Mouse (Mus musculus) midbrain, postnatal 0 days (tissue): ENCODE measurements around the gene Dlec1. TPM values are rescaled to one million over a fixed set of nuclear protein-coding genes. Genes with fewer than 3 reads are reported as not detected.
A peak's percentile ranks its signal among the peaks of the same experiment; 100 is the strongest.

Experiments
- ATAC-seq: fragments of 200-750 bp; cut with Nextera tagmentation; 2 replicates; pipeline ENCODE4 v1.8.0; 2017; ENCODE audit warnings: moderate number of reproducible peaks, mild to moderate bottlenecking, moderate TSS enrichment, moderate library complexity; ENCODE audit not compliant: low FRiP score
- DNase-seq: peaks from one replicate; pipeline ENCODE4 v3.0.0-alpha.2; 2015; ENCODE audit warnings: low spot score
- H3K27ac ChIP-seq: fragments of 300-500 bp; sonication (generic); 2 replicates; pipeline ENCODE4 v1.5.1; 2014; ENCODE audit warnings: low read depth, mild to moderate bottlenecking, low read length, mixed read lengths
- H3K27me3 ChIP-seq: fragments of 300-500 bp; sonication (generic); 2 replicates; pipeline ENCODE4 v1.6.1; 2014; ENCODE audit warnings: low read length, control low read depth, mixed read lengths; ENCODE audit not compliant: insufficient read depth
- H3K36me3 ChIP-seq: fragments of 300-500 bp; sonication (generic); 2 replicates; pipeline ENCODE4 v1.6.1; 2014; ENCODE audit warnings: low read length, control low read depth, mixed read lengths; ENCODE audit not compliant: insufficient read depth
- H3K4me1 ChIP-seq: fragments of 300-500 bp; sonication (generic); 2 replicates; pipeline ENCODE4 v1.6.1; 2014; ENCODE audit warnings: mild to moderate bottlenecking, control low read depth, antibody characterized with exemption, low read length, mixed read lengths; ENCODE audit not compliant: insufficient read depth
- H3K4me2 ChIP-seq: fragments of 300-500 bp; sonication (generic); 2 replicates; pipeline ENCODE4 v1.6.1; 2014; ENCODE audit warnings: low read depth, mild to moderate bottlenecking, low read length, mixed read lengths; ENCODE audit not compliant: poor library complexity, severe bottlenecking
- H3K4me3 ChIP-seq: fragments of 300-500 bp; sonication (generic); 2 replicates; pipeline ENCODE4 v1.5.1; 2014; ENCODE audit warnings: low read depth, mild to moderate bottlenecking, low read length, moderate library complexity
- H3K9ac ChIP-seq: fragments of 300-500 bp; sonication (generic); replicated peaks from 2 replicates; pipeline ENCODE4 v1.6.1; 2014; ENCODE audit warnings: mild to moderate bottlenecking, low read length, moderate library complexity, mixed read lengths; ENCODE audit not compliant: poor library complexity, severe bottlenecking
- H3K9me3 ChIP-seq: fragments of 300-500 bp; sonication (generic); 2 replicates; pipeline ENCODE4 v1.6.1; 2016; ENCODE audit warnings: low read length, control low read depth
- CTCF ChIP-seq: IDR thresholded peaks from 2 replicates; pipeline ENCODE4 v1.5.1; 2016; ENCODE audit warnings: antibody characterized with exemption, mild to moderate bottlenecking
- WGBS: fragments of 180-500 bp; shearing (Covaris S2); extraction: QIAGEN DNeasy Blood & Tissue Kit; methylation state at CpG from one replicate; pipeline ENCODE4 v1.1.7; 2014; 5-methylcytosine and 5-hydroxymethylcytosine counted together
- polyA plus RNA-seq: library from polyadenylated mRNA; unstranded; fragments of >200 nt; fragmentation: Nextera tagmentation; extraction: Ambion mirVana; gene quantifications from 2 replicates; pipeline ENCODE4 v1.2.1, GENCODE M21; 2015
- total RNA-seq: library from RNA; depleted of rRNA; stranded (reverse); fragments of >200 nt; gene quantifications from 2 replicates; pipeline ENCODE4 v1.2.3, GENCODE M21; 2014

Dlec1 gene
- total and polyA plus RNA-seq, 2 experiments from 2014 or later = 0.95 to 2.8 TPM

GRCm38 (mm10) chr9:119075685-119076084 is 26.6 kb upstream of the Dlec1 start:
- DNase-seq = no peak
- Histone ChIP-seq H3K36me3 (peaks cover 3% of the 10 kb centered on the region; the same call in 1 of the 2 replicates), H3K27ac (no peak overlapping the region), H3K4me2 (no peak overlapping the region), H3K9ac (no peak overlapping the region), H3K4me1 (no peaks in the 10 kb centered on the region), H3K9me3 (no peaks in the 10 kb centered on the region), H3K27me3 (no peaks in the 10 kb centered on the region), H3K4me3 (no peak overlapping the region)
- ATAC-seq = no peak
- WGBS = 76% methylated on average over 16 of the region's 16 CpGs
- TF ChIP-seq CTCF = no peak

GRCm38 (mm10) chr9:119080040-119080675 is 22.1 kb upstream of the Dlec1 start:
- no peak overlapping the region for H3K4me3 ChIP-seq
- no peaks in the 10 kb centered on the region for H3K27me3 ChIP-seq
- DNase-seq (no peak), ATAC-seq (no peak)
- H3K4me1 ChIP-seq = no peaks in the 10 kb centered on the region
- H3K9me3 ChIP-seq = no peaks in the 10 kb centered on the region
- no peak for TF ChIP-seq CTCF
- 91% methylated on average over 5 of the region's 5 CpGs for WGBS
- H3K36me3 ChIP-seq = peaks cover 12% of the 10 kb centered on the region; the same call in 1 of the 2 replicates
- no peak overlapping the region for H3K9ac ChIP-seq
- H3K4me2 ChIP-seq = no peak overlapping the region
- H3K27ac ChIP-seq = no peak overlapping the region

- Histone ChIP-seq H3K4me3 (no peak overlapping the region), H3K27ac (no peak overlapping the region), H3K36me3 (peaks cover 12% of the 10 kb centered on the region; the same call in 1 of the 2 replicates), H3K4me2 (no peak overlapping the region), H3K4me1 (no peaks in the 10 kb centered on the region), H3K27me3 (no peaks in the 10 kb centered on the region), H3K9me3 (no peaks in the 10 kb centered on the region), H3K9ac (0 out of 2 replicates have a peak overlapping the region, but pooled peaks have one; percentile 15)
- DNase-seq = peak; percentile 45
- peak; percentile 65; the same call in 1 of the 2 replicates for ATAC-seq
- no peak for TF ChIP-seq CTCF
- 5% methylated on average over 8 of the region's 8 CpGs for WGBS
Measured at GRCm38 (mm10) chr9:119082039-119082438, 20.2 kb upstream of the Dlec1 start.

GRCm38 (mm10) chr9:119082656-119083430 is 19.4 kb upstream of the Dlec1 start:
- 71% methylated on average over 7 of the region's 7 CpGs for WGBS
- TF ChIP-seq CTCF = no peak
- no peak overlapping the region for H3K4me2 ChIP-seq
- no peak overlapping the region for H3K9ac ChIP-seq
- peaks cover 12% of the 10 kb centered on the region; the same call in 1 of the 2 replicates for H3K36me3 ChIP-seq
- no peak overlapping the region for H3K4me3 ChIP-seq
- H3K4me1 ChIP-seq = peaks cover 2% of the 10 kb centered on the region; the same call in 1 of the 2 replicates
- ATAC-seq (no peak), DNase-seq (no peak)
- no peaks in the 10 kb centered on the region for H3K9me3 ChIP-seq
- no peaks in the 10 kb centered on the region for H3K27me3 ChIP-seq
- H3K27ac ChIP-seq = no peak overlapping the region

GRCm38 (mm10) chr9:119083966-119084365 is 18.3 kb upstream of the Dlec1 start:
- no peak for TF ChIP-seq CTCF
- H3K9ac ChIP-seq = no peak overlapping the region
- no peak for DNase-seq

GRCm38 (mm10) chr9:119086451-119086850 is 15.8 kb upstream of the Dlec1 start:
- 53% methylated on average over 1 of the region's 1 CpGs for WGBS
- no peak overlapping the region for H3K9ac ChIP-seq
- H3K36me3 ChIP-seq = peaks cover 9% of the 10 kb centered on the region; the same call in 1 of the 2 replicates
- H3K27ac ChIP-seq = no peak overlapping the region
- H3K9me3 ChIP-seq = no peaks in the 10 kb centered on the region
- H3K4me3 ChIP-seq = no peak overlapping the region
- TF ChIP-seq CTCF = no peak
- H3K27me3 ChIP-seq = no peaks in the 10 kb centered on the region
- H3K4me2 ChIP-seq = no peak overlapping the region
- no peak for ATAC-seq
- peaks cover 8% of the 10 kb centered on the region; the same call in 1 of the 2 replicates for H3K4me1 ChIP-seq
- DNase-seq = no peak

More at GRCm38 (mm10) chr9:119083966-119084365, 18.3 kb upstream of the Dlec1 start:
- Histone ChIP-seq H3K27ac (no peak overlapping the region), H3K4me1 (peaks cover 8% of the 10 kb centered on the region; the same call in 1 of the 2 replicates), H3K27me3 (no peaks in the 10 kb centered on the region), H3K4me2 (no peak overlapping the region), H3K4me3 (no peak overlapping the region), H3K36me3 (peaks cover 12% of the 10 kb centered on the region; the same call in 1 of the 2 replicates), H3K9me3 (no peaks in the 10 kb centered on the region)
- ATAC-seq = no peak
- 88% methylated on average over 10 of the region's 10 CpGs for WGBS
